Mouse (Mus musculus): ENCODE measurements around the gene Cyp2b23. TPM values are rescaled to one million over a fixed set of nuclear protein-coding genes. Genes with fewer than 3 reads are reported as not detected.

Cyp2b23 gene
- polyA plus RNA-seq, 1 experiment from 2014 or later, result not detected

Other genes with a start within 250 kb of the Cyp2b23 start
- gene Nlrp9a, start 151.4 kb downstream of the Cyp2b23 start, polyA plus RNA-seq (2014; fragmentation: Nextera tagmentation; extraction: Ambion mirVana), result not detected in 2 replicates
- 0.15 TPM in 1 of 2 replicates, not detected in the other for gene Vmn1r185, start 68.0 kb downstream of the Cyp2b23 start, polyA plus RNA-seq (2014; fragmentation: Nextera tagmentation; extraction: Ambion mirVana)
- gene Cyp2b19, start 70.7 kb upstream of the Cyp2b23 start, polyA plus RNA-seq (2014; fragmentation: Nextera tagmentation; extraction: Ambion mirVana), result 0.09 and 1.1 TPM in 2 replicates
- 4.6 and 6.1 TPM in 2 replicates for gene Cyp2g1, start 122.5 kb upstream of the Cyp2b23 start, polyA plus RNA-seq (2014; fragmentation: Nextera tagmentation; extraction: Ambion mirVana)
- gene Cyp2a5, start 148.9 kb upstream of the Cyp2b23 start, polyA plus RNA-seq (2014; fragmentation: Nextera tagmentation; extraction: Ambion mirVana), result 1.1 and 3.5 TPM in 2 replicates

All from embryonic facial prominence, embryonic 14.5 days (tissue).